Mouse (Mus musculus) spleen, adult 2 months (tissue): ENCODE data around the gene Lamp1. TPM values are rescaled to one million over a fixed set of nuclear protein-coding genes. Genes with fewer than 3 reads are reported as not detected.

Source experiments
- DNase-seq, 2 experiments: peaks; one replicate each; pipeline versions ENCODE4 v3.0.0 to v3.0.0-alpha.2; 2012 to 2021; ENCODE audit warnings: low spot score in 2 of 2, low read depth in 1 of 2
- H3K27ac ChIP-seq: fragments of 200-500 bp; 2 replicates; pipeline ENCODE4 v1.5.1; 2012; ENCODE audit warnings: low read length, inconsistent platforms; ENCODE audit not compliant: insufficient read depth
- H3K27me3 ChIP-seq: fragments of 200-500 bp; 2 replicates; pipeline ENCODE4 v1.6.1; 2012; ENCODE audit warnings: mild to moderate bottlenecking, moderate library complexity, low read length, inconsistent platforms; ENCODE audit not compliant: control insufficient read depth, insufficient read depth
- H3K36me3 ChIP-seq: fragments of 200-500 bp; 2 replicates; pipeline ENCODE4 v1.6.1; 2012; ENCODE audit warnings: mild to moderate bottlenecking, low read length, inconsistent platforms; ENCODE audit not compliant: control insufficient read depth, insufficient read depth
- H3K4me1 ChIP-seq: fragments of 200-500 bp; 2 replicates; pipeline ENCODE4 v1.6.1; 2011; ENCODE audit warnings: inconsistent platforms; ENCODE audit not compliant: control insufficient read depth, insufficient read depth, insufficient read length
- H3K4me3 ChIP-seq: fragments of 200-500 bp; 2 replicates; pipeline ENCODE4 v1.5.1; 2011; ENCODE audit warnings: mild to moderate bottlenecking, inconsistent platforms; ENCODE audit not compliant: insufficient read depth, insufficient read length; ENCODE audit errors: extremely low read depth
- CTCF ChIP-seq: fragments of 200-500 bp; IDR thresholded peaks from 2 replicates; pipeline ENCODE4 v1.5.1; 2011; ENCODE audit warnings: mild to moderate bottlenecking, inconsistent platforms; ENCODE audit not compliant: insufficient read depth, insufficient read length, insufficient replicate concordance; ENCODE audit errors: extremely low read depth
- POLR2A ChIP-seq: fragments of 200-500 bp; IDR thresholded peaks from 2 replicates; pipeline ENCODE4 v1.6.1; 2011; ENCODE audit warnings: low read depth, low read length, inconsistent platforms
- WGBS: fragments of 180-500 bp; shearing (Covaris S2); methylation state at CpG from one replicate; pipeline ENCODE4 v1.1.7; 2018; 5-methylcytosine and 5-hydroxymethylcytosine counted together
- polyA plus RNA-seq: library from polyadenylated mRNA; depleted of rRNA; stranded (reverse); fragments of >200 nt; gene quantifications from 2 replicates; pipeline ENCODE4 v1.2.3, GENCODE M21; 2012

The Lamp1 gene
- polyA plus RNA-seq, 1 experiment: 234 TPM

DNA sequence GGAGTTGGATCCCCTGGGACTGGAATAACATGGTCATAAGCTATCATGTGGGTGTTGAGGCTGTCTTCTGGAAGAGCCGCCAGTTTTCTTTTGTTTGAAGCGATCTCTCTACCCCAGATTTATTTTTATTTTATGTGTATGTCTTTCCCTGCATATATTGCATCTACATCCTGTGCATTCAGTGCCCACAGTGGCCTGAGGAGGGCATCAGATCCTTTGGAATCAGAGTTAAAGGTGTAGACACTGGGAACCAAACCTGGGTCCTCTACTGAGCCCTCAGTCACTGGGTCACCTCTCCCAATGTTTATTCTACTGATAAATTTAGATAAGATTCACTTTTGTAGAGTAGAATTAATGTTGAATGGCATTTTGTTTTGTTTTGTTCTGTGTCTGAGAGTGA lies 9.7 kb upstream of the Lamp1 start:
- Histone ChIP-seq H3K4me3 (no peak overlapping the region), H3K4me1 (no peaks in the 10 kb centered on the region), H3K36me3 (peaks cover 9% of the 10 kb centered on the region), H3K27ac (no peak overlapping the region), H3K27me3 (no peaks in the 10 kb centered on the region)
- TF ChIP-seq CTCF (no peak), POLR2A (no peak)
- WGBS: 98% methylated on average over 2 of the region's 2 CpGs
- DNase-seq: no peak

- TF ChIP-seq POLR2A (no peak), CTCF (no peak)
- DNase-seq: no peak
- Histone ChIP-seq H3K27me3 (no peaks in the 10 kb centered on the region), H3K4me1 (no peaks in the 10 kb centered on the region), H3K4me3 (no peak overlapping the region), H3K36me3 (peaks cover 7% of the 10 kb centered on the region), H3K27ac (no peak overlapping the region)
- 91% methylated on average over 5 of the region's 5 CpGs for WGBS
Measured at GRCm38 (mm10) chr8:13149866-13150265, 9.1 kb upstream of the Lamp1 start.

DNA sequence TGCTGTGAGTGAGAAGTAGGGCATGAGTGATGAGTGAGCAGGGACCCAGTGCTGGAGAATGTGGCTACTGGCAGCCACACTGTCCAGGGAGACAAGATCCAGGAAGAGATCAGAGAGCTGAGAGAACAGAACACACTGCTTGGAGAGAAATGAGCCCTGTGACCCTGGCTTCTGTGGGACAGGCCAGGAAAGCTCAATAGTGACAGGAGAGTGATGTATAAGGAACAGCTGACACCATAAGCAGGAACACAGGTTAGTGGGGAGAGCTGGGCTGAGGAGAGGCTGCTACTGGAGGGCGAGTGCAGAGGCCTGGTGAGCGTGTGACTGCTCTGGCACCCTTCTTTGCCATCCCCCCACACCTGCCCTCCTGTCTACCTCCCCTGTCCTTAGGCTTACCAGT lies 8.0 kb upstream of the Lamp1 start:
- no peak overlapping the region for H3K27ac ChIP-seq
- no peak for TF ChIP-seq POLR2A
- no peak for TF ChIP-seq CTCF
- H3K36me3 ChIP-seq: peaks cover 4% of the 10 kb centered on the region
- 90% methylated on average over 2 of the region's 2 CpGs for WGBS
- no peak overlapping the region for H3K4me3 ChIP-seq
- DNase-seq: no peak
- H3K4me1 ChIP-seq: no peaks in the 10 kb centered on the region
- no peaks in the 10 kb centered on the region for H3K27me3 ChIP-seq

DNA sequence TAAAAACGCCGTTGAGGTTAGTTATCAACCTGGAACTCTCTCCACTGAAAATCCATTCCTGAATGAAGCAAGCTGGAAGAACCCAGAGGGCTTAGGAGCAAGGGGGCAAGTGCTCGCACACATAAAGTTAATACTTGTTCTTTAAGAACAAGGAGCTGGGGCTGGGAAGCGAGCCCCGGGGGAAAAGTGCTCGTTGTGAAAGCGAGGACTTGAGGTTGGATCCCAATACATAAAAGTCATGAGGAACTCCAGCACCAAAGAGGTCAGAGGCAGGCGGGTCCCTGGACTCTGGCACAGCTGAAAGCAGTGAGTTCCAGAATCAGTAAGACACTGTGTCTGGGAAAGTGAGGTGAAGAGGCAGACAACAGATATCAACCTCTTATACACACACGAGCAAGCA lies 4.9 kb upstream of the Lamp1 start:
- H3K27me3 ChIP-seq: no peaks in the 10 kb centered on the region
- H3K4me3 ChIP-seq: no peak overlapping the region
- H3K36me3 ChIP-seq: no peaks in the 10 kb centered on the region
- no peak for DNase-seq
- H3K4me1 ChIP-seq: no peaks in the 10 kb centered on the region
- 82% methylated on average over 9 of the region's 9 CpGs for WGBS
- TF ChIP-seq CTCF (no peak), POLR2A (no peak)
- no peak overlapping the region for H3K27ac ChIP-seq

DNA sequence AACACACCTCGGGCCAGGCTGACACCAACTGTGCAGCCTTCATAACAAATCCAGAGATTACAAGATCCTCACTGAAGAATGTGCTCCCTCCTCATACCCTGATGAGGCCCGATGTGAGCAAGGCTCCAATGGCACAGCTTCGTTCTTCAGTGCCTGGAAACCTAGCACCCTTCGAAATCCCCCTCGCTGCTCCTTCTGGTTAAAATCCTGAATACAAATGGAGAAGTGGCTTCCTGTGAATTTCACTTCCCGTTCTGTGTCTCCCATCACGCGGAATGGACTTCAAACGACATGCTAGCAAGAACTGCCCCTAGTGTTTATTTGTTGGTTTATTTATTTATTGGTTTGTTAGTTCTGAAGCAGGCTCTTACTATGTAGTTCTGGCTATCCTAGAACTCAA lies 3.6 kb upstream of the Lamp1 start:
- no peak overlapping the region for H3K4me3 ChIP-seq
- no peaks in the 10 kb centered on the region for H3K36me3 ChIP-seq
- H3K27me3 ChIP-seq: no peaks in the 10 kb centered on the region
- 49% methylated on average over 9 of the region's 9 CpGs for WGBS
- DNase-seq: no peak
- TF ChIP-seq POLR2A: no peak
- no peak for TF ChIP-seq CTCF
- 0 out of 2 replicates have a peak overlapping the region, but pooled peaks have one; percentile 17 for H3K27ac ChIP-seq
- peaks cover 3% of the 10 kb centered on the region; the same call in 1 of the 2 replicates for H3K4me1 ChIP-seq

DNA sequence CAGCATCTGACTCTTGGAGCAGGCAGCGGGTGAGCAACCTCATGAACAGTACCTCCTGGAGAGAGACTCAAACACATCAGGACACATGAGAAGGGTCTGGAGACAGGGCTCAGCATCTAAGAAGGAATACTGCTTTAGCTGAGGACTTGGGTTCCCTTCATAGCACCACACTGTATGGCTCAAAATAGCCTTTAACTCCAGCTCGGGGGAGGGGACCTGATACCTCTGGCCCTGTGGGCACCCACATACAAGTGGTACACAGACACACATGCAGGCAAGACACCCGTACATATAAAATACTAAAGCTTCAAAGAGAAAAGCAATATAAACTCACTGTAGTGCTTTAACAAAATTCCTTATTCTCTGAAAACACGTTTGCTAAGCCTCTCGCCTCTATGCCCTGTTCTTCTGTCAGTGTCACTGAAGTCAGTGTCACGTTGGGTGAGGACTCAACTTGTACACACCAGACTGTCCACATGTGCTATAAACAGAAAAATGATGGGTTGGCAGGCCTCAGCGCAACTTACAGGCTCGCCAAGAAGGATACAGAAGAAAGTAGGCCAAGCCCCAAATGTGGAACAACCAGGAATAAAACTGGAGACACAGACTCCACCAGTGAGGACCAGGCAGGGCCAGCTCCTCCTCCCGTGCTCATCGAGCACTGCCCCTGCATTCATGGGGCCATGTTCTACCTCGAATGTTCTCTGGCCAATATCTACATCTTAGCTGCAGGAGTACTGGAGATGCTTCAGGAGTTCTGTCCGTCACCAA lies 2.4 kb upstream of the Lamp1 start:
- TF ChIP-seq POLR2A: no peak
- TF ChIP-seq CTCF: no peak
- H3K4me1 ChIP-seq: peaks cover 3% of the 10 kb centered on the region
- 82% methylated on average over 12 of the region's 12 CpGs for WGBS
- H3K27ac ChIP-seq: no peak overlapping the region
- no peak overlapping the region for H3K4me3 ChIP-seq
- H3K27me3 ChIP-seq: no peaks in the 10 kb centered on the region
- no peaks in the 10 kb centered on the region for H3K36me3 ChIP-seq
- DNase-seq: no peak

GRCm38 (mm10) chr8:13159377-13159881 lies 468 bp downstream of the Lamp1 start:
- DNase-seq: no peak
- Histone ChIP-seq H3K4me3 (peak overlapping the region; percentile 92), H3K27me3 (no peaks in the 10 kb centered on the region), H3K27ac (peak overlapping the region; percentile 58), H3K36me3 (no peaks in the 10 kb centered on the region), H3K4me1 (peaks cover 3% of the 10 kb centered on the region)
- under 1% methylated on average over 43 of the region's 49 CpGs for WGBS
- TF ChIP-seq CTCF (no peak), POLR2A (no peak)
